16 mouse cellular contexts compared by ENCODE assay signal in the genomic region with DNA sequence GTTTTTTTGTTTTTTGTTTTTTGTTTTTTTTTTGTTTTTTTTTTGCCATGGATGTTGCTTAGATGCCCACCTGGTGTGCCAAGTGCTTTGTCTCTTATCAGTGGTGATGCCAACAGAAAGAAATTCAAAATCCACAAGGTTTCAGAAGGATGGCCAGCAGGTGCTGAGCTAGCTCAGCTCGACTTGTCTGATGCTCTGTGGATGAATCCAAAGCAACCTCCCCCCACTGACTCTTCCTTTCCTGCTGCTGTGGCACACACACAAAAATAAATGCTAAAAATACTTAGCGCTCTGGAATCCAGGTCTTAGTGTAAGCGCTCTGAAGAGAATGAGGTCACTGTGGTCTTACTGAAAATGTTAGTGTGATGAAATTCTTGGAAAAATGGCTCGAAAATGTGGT. TPM values are rescaled to one million over a fixed set of nuclear protein-coding genes. Genes with fewer than 3 reads are reported as not detected.
DNase-seq lines count a peak whose midpoint lies in the region; ATAC-seq and TF ChIP-seq lines count a peak whose summit lies in the region.
"Had no signal": no experiment of that assay in that cellular context is flagged by ENCODE, and none has a peak within 500 bp of the region (broad histone marks: within the 10 kb centered on the region; RNA-seq: fewer than 3 reads in every experiment).

No protein-coding gene starts in this region.

- no peak overlapping the region for H3K9ac ChIP-seq in lung, postnatal 0 days (replicated peaks; ENCODE audit: low read depth)
- H3K9ac ChIP-seq: heart, embryonic 12.5 days; hindbrain, embryonic 13.5 days; limb, embryonic 12.5 days had no signal

- no peak for DNase-seq in gastrocnemius, adult 2 months
- no peak for DNase-seq in gastrocnemius, postnatal 36 days
- peak; percentile 36 for DNase-seq in lung, postnatal 0 days (ENCODE audit: low spot score)
- DNase-seq in lung, postnatal 4 days: no peak
- peak; percentile 40 for DNase-seq in cerebellum, adult 11 months
- peak; percentile 39 to 56 for DNase-seq in cerebellum, postnatal 36 days
- no peak for DNase-seq in ovary, postnatal 10 days (ENCODE audit: low spot score)
- DNase-seq: kidney, adult 18-20 months; kidney, postnatal 25 days; spleen, adult 18-20 months; thymus, postnatal 4 days had no signal

- H3K9me3 ChIP-seq in lung, postnatal 0 days (ENCODE audit: low read length): no peaks in the 10 kb centered on the region
- H3K9me3 ChIP-seq: embryonic facial prominence, embryonic 10.5 days; heart, embryonic 12.5 days; hindbrain, embryonic 13.5 days; limb, embryonic 12.5 days had no signal

- 57% methylated on average over 4 of the region's 4 CpGs for WGBS in lung, postnatal 0 days

- H3K4me2 ChIP-seq in lung, postnatal 0 days (replicated peaks; ENCODE audit: low read depth, low read length): no peak overlapping the region
- H3K4me2 ChIP-seq: heart, embryonic 12.5 days; hindbrain, embryonic 13.5 days; limb, embryonic 12.5 days had no signal

- H3K36me3 ChIP-seq in lung, postnatal 0 days (ENCODE audit: insufficient read depth, low read length): no peaks in the 10 kb centered on the region
- H3K36me3 ChIP-seq: embryonic facial prominence, embryonic 10.5 days; heart, embryonic 12.5 days; limb, embryonic 12.5 days had no signal

- H3K27ac ChIP-seq in gastrocnemius, adult 2 months: peak overlapping the region; percentile 48; the same call in 1 of the 2 replicates
- no peak overlapping the region for H3K27ac ChIP-seq in lung, postnatal 0 days (ENCODE audit: low read length)
- H3K27ac ChIP-seq: embryonic facial prominence, embryonic 10.5 days; hindbrain, embryonic 13.5 days; limb, embryonic 12.5 days had no signal

- H3K4me1 ChIP-seq in lung, postnatal 0 days (ENCODE audit: insufficient read depth, low read depth, low read length): no peaks in the 10 kb centered on the region
- H3K4me1 ChIP-seq: embryonic facial prominence, embryonic 10.5 days; heart, embryonic 12.5 days; limb, embryonic 12.5 days had no signal

- no peaks in the 10 kb centered on the region for H3K27me3 ChIP-seq in lung, postnatal 0 days (replicated peaks; ENCODE audit: insufficient read depth, low read length)
- H3K27me3 ChIP-seq: heart, embryonic 12.5 days; hindbrain, embryonic 13.5 days; limb, embryonic 12.5 days had no signal

- intact Hi-C loops in gastrocnemius, adult 2 months (cut with DNase I): no loop called here
- intact Hi-C loops in gastrocnemius, postnatal 36 days (cut with DNase I): no loop called here

- H3K4me3 ChIP-seq in gastrocnemius, adult 2 months: no peak overlapping the region
- no peak overlapping the region for H3K4me3 ChIP-seq in lung, postnatal 0 days (ENCODE audit: low read depth, low read length)
- H3K4me3 ChIP-seq: embryonic facial prominence, embryonic 10.5 days; heart, embryonic 12.5 days; hindbrain, embryonic 13.5 days; limb, embryonic 12.5 days had no signal

- no peak for TF ChIP-seq CTCF in gastrocnemius, adult 2 months (IDR thresholded peaks at IDR 0.05)
- no peak for TF ChIP-seq CTCF in lung, postnatal 0 days (IDR thresholded peaks at IDR 0.05)

- no peak for ATAC-seq in lung, postnatal 0 days
- ATAC-seq in megakaryocyte progenitor cell, adult 5-6 weeks (replicated peaks; ENCODE audit: poor library complexity): no peak

- TF ChIP-seq EP300 in lung, postnatal 0 days (IDR thresholded peaks at IDR 0.05): no peak

RNA-seq across cellular contexts. Expression of a gene that starts 28.4 kb away (rescaled TPM):
- total RNA-seq in gastrocnemius, adult 2 months (2021): 1 to 10 TPM; 3.9 to 4.5 TPM
- total RNA-seq in gastrocnemius, postnatal 36 days (2021): 1 to 10 TPM; 3.5 to 4.0 TPM
- 2.9 and 3.3 TPM in 2 replicates for polyA plus RNA-seq in lung, postnatal 0 days (2015; fragmentation: Nextera tagmentation; extraction: Ambion mirVana)
- total RNA-seq in megakaryocyte progenitor cell, adult 5-6 weeks (2015): not detected in 2 replicates
- not detected in 2 replicates for total RNA-seq in megakaryocyte progenitor cell, adult 5-6 weeks (2017)

Comparison
In these comparisons a context has a peak if more than half of its experiments do, and no peak if none do; other contexts are left out.
1. DNase-seq: peak in lung, postnatal 0 days (single experiment), cerebellum, adult 11 months (single experiment) and cerebellum, postnatal 36 days (2 of 2); none in gastrocnemius, adult 2 months (single experiment), gastrocnemius, postnatal 36 days (0 of 2), lung, postnatal 4 days (0 of 2) and ovary, postnatal 10 days (single experiment).
2. RNA of a gene that starts 28.4 kb away (total RNA-seq): 3.9 to 4.5 TPM in gastrocnemius, adult 2 months and 3.5 to 4.0 TPM in gastrocnemius, postnatal 36 days; not detected in megakaryocyte progenitor cell, adult 5-6 weeks; every median in the first group is over 4 times any median in the second.